Mouse (Mus musculus) activated CD4-positive, CD25-positive, alpha-beta regulatory T cell (primary cell): ENCODE data around the gene Tspyl4. TPM values are rescaled to one million over a fixed set of nuclear protein-coding genes. Genes with fewer than 3 reads are reported as not detected.

ENCODE experiments used
- polyA plus RNA-seq, 2 experiments: library from polyadenylated mRNA; unstranded; fragments of 100-300 nt; shearing (Covaris generic); gene quantifications; one replicate each; pipeline ENCODE4 v1.2.1; 2017

The Tspyl4 gene
- 10 to 100 TPM; 13.4 to 17.6 TPM for polyA plus RNA-seq

DNA sequence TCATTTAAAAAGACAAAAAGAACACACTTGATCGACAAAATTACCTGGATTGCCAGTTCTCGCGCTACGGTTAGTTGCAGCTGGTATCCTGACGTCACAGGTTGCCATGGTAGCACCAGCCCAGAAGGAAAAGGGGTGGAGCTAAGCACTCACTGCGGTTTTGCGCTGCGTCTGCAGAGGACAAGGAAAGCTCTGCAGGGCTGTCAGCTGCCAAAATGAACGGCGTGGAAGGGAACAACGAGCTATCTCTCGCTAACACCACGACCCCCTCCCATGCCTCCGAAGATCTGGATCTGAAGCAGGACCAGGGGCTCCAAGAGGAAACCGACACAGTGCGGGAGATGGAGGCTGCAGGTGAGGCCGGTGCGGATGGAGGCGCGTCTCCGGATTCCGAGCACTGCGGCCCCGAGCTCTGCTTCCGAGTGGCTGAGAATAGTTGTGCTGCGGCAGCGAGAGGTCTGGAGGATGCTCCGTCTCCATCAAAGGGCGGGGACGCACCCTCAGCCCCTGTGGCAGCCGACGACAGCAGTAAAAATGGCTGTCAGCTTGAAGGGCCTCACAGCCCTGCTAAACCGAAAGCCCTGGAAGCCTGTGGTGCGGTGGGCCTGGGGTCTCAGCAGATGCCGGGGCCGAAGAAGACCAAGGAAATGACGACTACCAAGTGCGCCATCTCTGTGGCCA, at the start of gene Tspyl4:
TSS of gene Tspyl4 (plus strand) at position 144 of the 681 bp plus-strand sequence.

DNA sequence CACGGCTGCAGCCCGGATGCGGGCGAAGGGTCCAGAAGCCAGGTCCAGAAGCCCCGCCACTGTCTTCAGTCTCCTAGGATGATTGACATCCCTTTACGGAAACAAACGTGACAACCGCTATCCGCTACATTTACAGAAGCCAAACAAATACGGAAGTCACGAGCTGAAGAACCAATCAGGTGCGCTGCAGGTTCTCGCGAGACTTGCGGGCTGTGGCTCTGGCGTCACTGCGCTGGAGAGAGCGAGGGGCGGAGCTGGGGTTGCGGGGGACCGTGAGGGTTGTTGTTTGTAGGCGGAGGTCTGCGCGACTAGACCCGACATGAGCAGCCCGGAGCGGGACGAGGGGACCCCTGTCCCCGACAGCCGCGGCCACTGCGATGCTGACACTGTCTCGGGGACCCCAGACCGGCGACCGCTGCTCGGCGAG, 15.3 kb upstream of the Tspyl4 start, which contains the start of gene Tspyl1:
TSS of gene Tspyl1 (plus strand) at position 229 of the 427 bp plus-strand sequence.

Other genes with a start within 250 kb of the Tspyl4 start
- gene Calhm5, start 200.9 kb upstream of the Tspyl4 start, polyA plus RNA-seq = not detected
- 10 to 100 TPM; 27.3 to 28.8 TPM for gene Calhm6, start 169.5 kb upstream of the Tspyl4 start, polyA plus RNA-seq
- gene Dse, start 89.7 kb upstream of the Tspyl4 start, polyA plus RNA-seq = 1 to 10 TPM; 1.5 to 2.7 TPM
- 10 to 100 TPM; 55.1 to 72.8 TPM for gene Tspyl1, start 15.3 kb upstream of the Tspyl4 start, polyA plus RNA-seq
- 1 to 10 TPM in 1 of 2 experiments, under 1 TPM in 1; 0.63 to 1.0 TPM for gene Col10a1, start 92.5 kb downstream of the Tspyl4 start, polyA plus RNA-seq
- 10 to 100 TPM; 47.6 to 56.6 TPM for gene Nt5dc1, start 121.1 kb downstream of the Tspyl4 start, polyA plus RNA-seq
- gene Frk, start 186.0 kb downstream of the Tspyl4 start, polyA plus RNA-seq = not detected